Mouse (Mus musculus) neural tube, embryonic 14.5 days (tissue): Measurements from ENCODE around the gene Nkiras1. TPM values are rescaled to one million over a fixed set of nuclear protein-coding genes. Genes with fewer than 3 reads are reported as not detected.
"Not testable (repeated sequence)": the region's sequence is repeated elsewhere in the genome, so short reads cannot be mapped to it uniquely, and the experiment has no call there.

Experiments used
- ATAC-seq: fragments of 200-750 bp; cut with Nextera tagmentation; 2 replicates; pipeline ENCODE4 v1.8.0; 2017; ENCODE audit warnings: low read depth, mild to moderate bottlenecking, moderate TSS enrichment, moderate library complexity
- H3K27ac ChIP-seq: fragments of 300-500 bp; sonication (generic); 2 replicates; pipeline ENCODE4 v1.5.1; 2014; ENCODE audit warnings: low read depth, mild to moderate bottlenecking, control low read depth, low read length, moderate library complexity, mixed read lengths
- H3K27me3 ChIP-seq: fragments of 300-500 bp; sonication (generic); 2 replicates; pipeline ENCODE4 v1.6.1; 2014; ENCODE audit warnings: low read length; ENCODE audit not compliant: control insufficient read depth, insufficient read depth
- H3K36me3 ChIP-seq: fragments of 300-500 bp; sonication (generic); 2 replicates; pipeline ENCODE4 v1.6.1; 2014; ENCODE audit warnings: low read length, mixed read lengths; ENCODE audit not compliant: control insufficient read depth, insufficient read depth
- H3K4me1 ChIP-seq: fragments of 300-500 bp; sonication (generic); 2 replicates; pipeline ENCODE4 v1.6.1; 2014; ENCODE audit warnings: low read length; ENCODE audit not compliant: control insufficient read depth, insufficient read depth
- H3K4me2 ChIP-seq: fragments of 300-500 bp; sonication (generic); 2 replicates; pipeline ENCODE4 v1.6.1; 2014; ENCODE audit warnings: mild to moderate bottlenecking, low read depth, low read length, control low read depth
- H3K4me3 ChIP-seq: fragments of 300-500 bp; sonication (generic); 2 replicates; pipeline ENCODE4 v1.5.1; 2014; ENCODE audit warnings: low read depth, low read length, control low read depth, mixed read lengths
- H3K9ac ChIP-seq: fragments of 300-500 bp; sonication (generic); replicated peaks from 2 replicates; pipeline ENCODE4 v1.6.1; 2014; ENCODE audit warnings: low read depth, mild to moderate bottlenecking, control low read depth, low read length, mixed read lengths
- H3K9me3 ChIP-seq: fragments of 300-500 bp; sonication (generic); 2 replicates; pipeline ENCODE4 v1.6.1; 2016; ENCODE audit warnings: low read length; ENCODE audit not compliant: control insufficient read depth
- WGBS: fragments of 180-500 bp; shearing (Covaris S2); extraction: QIAGEN DNeasy Blood & Tissue Kit; methylation state at CpG from one replicate; pipeline ENCODE4 v1.1.7; 2014; 5-methylcytosine and 5-hydroxymethylcytosine counted together
- polyA plus RNA-seq: library from polyadenylated mRNA; unstranded; fragments of >200 nt; fragmentation: Nextera tagmentation; extraction: Ambion mirVana; gene quantifications from 2 replicates; pipeline ENCODE4 v1.2.1, GENCODE M21; 2014

Nkiras1 gene
- polyA plus RNA-seq, 1 experiment from 2014 or later, result 66.6 TPM

DNA sequence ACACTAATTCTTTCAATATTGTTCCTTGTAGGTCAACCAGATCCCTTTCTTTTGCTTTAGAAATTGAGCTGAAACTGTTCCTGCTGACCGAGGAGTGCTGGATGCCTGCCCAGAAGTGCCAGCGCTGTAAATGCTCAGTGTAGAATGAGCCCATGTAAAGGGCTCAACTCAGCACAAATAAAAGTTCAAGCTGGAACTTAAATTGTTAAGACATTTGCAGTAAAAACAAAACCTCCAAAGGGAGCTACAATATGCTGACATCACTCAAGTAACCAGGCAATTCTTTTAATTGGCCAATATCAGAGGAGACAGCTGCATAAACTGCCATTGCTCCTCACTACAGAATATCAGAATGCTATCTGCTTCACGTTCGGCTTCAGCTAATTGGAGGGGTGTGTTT lies 7.5 kb upstream of the Nkiras1 start:
- H3K4me2 ChIP-seq, result no peak overlapping the region
- no peak overlapping the region for H3K27ac ChIP-seq
- H3K9me3 ChIP-seq, result no peaks in the 10 kb centered on the region
- 50% methylated on average over 4 of the region's 4 CpGs for WGBS
- peak; percentile 38; the same call in 1 of the 2 replicates for ATAC-seq
- no peak overlapping the region for H3K9ac ChIP-seq
- H3K36me3 ChIP-seq, result peaks cover 8% of the 10 kb centered on the region; the same call in 1 of the 2 replicates
- no peak overlapping the region for H3K4me3 ChIP-seq
- H3K27me3 ChIP-seq, result no peaks in the 10 kb centered on the region
- H3K4me1 ChIP-seq, result no peaks in the 10 kb centered on the region

DNA sequence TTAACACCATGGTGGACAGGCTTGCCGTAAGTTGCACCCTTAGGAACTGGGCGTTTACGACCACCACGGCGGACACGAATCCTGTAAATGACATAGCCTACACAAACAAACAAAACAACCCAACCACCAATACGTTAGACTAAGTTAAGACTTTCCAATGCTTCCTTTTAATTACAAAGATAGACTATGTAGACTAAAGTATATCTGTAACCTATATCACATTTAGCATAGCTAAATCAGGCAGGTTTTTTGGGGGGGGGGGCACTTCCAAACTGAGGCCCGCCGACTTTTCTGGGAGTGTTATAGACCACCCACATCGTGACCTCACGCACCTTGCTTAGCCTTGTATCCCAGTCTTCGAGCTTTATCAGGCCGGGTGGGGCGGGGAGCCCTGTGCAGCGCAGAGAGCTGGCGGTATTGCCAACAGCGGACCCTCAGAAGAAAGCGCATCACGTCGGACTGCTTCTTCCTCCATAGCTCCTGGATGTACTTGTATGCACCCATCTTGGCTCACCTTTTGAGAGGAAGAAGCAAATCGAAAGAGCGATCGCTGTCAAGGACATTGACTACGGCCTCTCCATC lies 898 bp upstream of the Nkiras1 start:
- WGBS, result under 1% methylated on average over 19 of the region's 24 CpGs
- Histone ChIP-seq H3K27ac (peak overlapping the region; percentile 87), H3K9ac (peak overlapping the region; percentile 93), H3K4me2 (peak overlapping the region; percentile 90), H3K4me1 (peaks cover 11% of the 10 kb centered on the region), H3K4me3 (peak overlapping the region; percentile 66)
- H3K9me3 ChIP-seq, H3K27me3 ChIP-seq, H3K36me3 ChIP-seq: not testable (repeated sequence)
- peak; percentile 8 for ATAC-seq

DNA sequence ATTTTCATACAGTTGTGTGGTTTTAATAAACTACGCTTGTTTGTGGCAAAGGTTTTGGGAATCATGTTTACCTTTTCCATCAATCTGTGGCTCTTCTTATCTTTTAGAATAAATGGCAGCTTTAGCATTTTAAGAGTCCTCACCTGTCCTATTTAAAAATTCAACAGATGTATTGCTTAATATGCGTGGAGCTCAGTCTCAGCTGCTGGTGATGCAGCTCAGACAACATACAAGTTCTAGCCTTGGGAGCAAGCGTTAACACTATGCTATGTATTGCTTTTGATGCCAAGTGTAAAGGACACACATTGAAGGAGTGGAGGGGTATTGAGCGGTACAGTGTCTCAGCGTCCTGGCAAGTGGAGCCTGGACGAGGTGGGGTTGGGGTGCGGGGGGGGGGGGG lies 730 bp downstream of the Nkiras1 start:
- Histone ChIP-seq H3K4me2 (peak overlapping the region; percentile 46), H3K9me3 (no peaks in the 10 kb centered on the region), H3K36me3 (peaks cover 4% of the 10 kb centered on the region; the same call in 1 of the 2 replicates), H3K27me3 (no peaks in the 10 kb centered on the region), H3K4me1 (peaks cover 11% of the 10 kb centered on the region), H3K27ac (no peak overlapping the region; the same call in 1 of the 2 replicates), H3K9ac (peak overlapping the region; percentile 74), H3K4me3 (peak overlapping the region; percentile 66)
- WGBS, result 7% methylated on average over 6 of the region's 7 CpGs
- ATAC-seq, result peak; percentile 5; the same call in 1 of the 2 replicates

DNA sequence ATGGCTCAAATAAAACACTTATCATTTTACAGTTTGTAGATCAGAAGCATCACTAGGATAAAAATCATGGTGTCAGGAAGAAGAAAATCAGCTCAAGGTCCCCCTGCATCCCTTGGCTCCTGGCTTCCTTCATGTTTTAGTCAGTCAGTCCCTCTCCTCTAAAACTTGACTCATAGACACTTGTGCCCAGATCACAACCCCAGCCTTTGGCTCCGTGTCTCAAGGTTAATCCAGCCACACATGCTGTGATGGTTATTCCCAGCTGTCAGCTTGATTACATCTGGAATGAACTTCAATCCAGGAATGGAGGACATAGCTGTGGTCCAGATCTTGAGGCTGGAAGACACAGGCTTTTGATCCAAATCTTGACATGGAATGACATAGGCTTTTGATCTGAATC lies 3.6 kb downstream of the Nkiras1 start:
- H3K27ac ChIP-seq, result no peak overlapping the region
- H3K4me3 ChIP-seq, result no peak overlapping the region
- H3K9me3 ChIP-seq, result no peaks in the 10 kb centered on the region
- no peaks in the 10 kb centered on the region for H3K36me3 ChIP-seq
- peaks cover 7% of the 10 kb centered on the region for H3K4me1 ChIP-seq
- no peak overlapping the region for H3K4me2 ChIP-seq
- no peak for ATAC-seq
- 87% methylated on average over 1 of the region's 1 CpGs for WGBS
- no peaks in the 10 kb centered on the region for H3K27me3 ChIP-seq
- H3K9ac ChIP-seq, result no peak overlapping the region

DNA sequence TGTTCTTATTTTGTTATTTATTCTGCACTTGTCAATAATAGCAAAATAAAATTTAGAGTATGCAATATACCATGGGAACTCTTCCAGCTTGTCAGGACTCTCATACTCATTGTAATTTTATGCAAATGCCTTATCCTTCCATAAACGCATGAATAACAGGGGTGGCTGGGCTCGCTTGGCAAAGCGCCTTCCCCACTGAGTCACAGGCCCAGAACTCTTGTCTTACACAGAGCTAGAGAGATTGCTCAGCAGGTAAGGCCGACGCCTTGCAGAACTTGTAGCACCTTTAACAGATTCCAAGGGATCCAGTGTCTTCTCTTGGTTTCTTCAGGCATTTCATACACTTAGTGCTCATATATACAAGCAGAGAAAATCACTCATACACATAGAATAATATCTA lies 9.4 kb downstream of the Nkiras1 start:
- H3K27ac ChIP-seq, result no peak overlapping the region
- peak; percentile 19; the same call in 1 of the 2 replicates for ATAC-seq
- no peak overlapping the region for H3K9ac ChIP-seq
- no peak overlapping the region for H3K4me3 ChIP-seq
- H3K9me3 ChIP-seq, result no peaks in the 10 kb centered on the region
- no peaks in the 10 kb centered on the region for H3K4me1 ChIP-seq
- H3K27me3 ChIP-seq, result no peaks in the 10 kb centered on the region
- no peak overlapping the region for H3K4me2 ChIP-seq
- WGBS, result 73% methylated on average over 5 of the region's 5 CpGs
- H3K36me3 ChIP-seq, result peaks cover 6% of the 10 kb centered on the region

DNA sequence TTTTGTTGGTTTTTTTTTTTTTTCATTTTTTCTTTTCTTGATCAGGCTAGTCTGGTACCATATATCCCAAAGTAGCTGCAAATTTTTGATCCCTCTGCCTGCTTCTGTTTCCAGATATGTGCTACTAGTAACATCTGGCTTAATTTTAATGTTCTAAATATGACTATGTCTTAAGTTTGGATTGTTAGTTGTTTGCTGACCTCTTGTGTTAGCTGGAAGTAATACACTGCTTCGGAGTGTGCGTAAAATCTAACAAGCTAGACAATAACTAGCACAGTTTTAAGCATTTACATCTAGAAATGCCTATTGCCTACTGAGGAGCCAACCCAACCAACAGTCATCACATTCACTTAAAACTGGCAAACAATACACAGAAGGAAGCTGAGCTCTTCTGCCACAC lies 13.6 kb downstream of the Nkiras1 start:
- Histone ChIP-seq H3K36me3 (peaks cover 6% of the 10 kb centered on the region), H3K4me2 (no peak overlapping the region), H3K27ac (no peak overlapping the region), H3K9me3 (no peaks in the 10 kb centered on the region), H3K9ac (no peak overlapping the region), H3K4me1 (no peaks in the 10 kb centered on the region), H3K27me3 (no peaks in the 10 kb centered on the region), H3K4me3 (no peak overlapping the region)
- 90% methylated on average over 2 of the region's 2 CpGs for WGBS
- no peak for ATAC-seq

DNA sequence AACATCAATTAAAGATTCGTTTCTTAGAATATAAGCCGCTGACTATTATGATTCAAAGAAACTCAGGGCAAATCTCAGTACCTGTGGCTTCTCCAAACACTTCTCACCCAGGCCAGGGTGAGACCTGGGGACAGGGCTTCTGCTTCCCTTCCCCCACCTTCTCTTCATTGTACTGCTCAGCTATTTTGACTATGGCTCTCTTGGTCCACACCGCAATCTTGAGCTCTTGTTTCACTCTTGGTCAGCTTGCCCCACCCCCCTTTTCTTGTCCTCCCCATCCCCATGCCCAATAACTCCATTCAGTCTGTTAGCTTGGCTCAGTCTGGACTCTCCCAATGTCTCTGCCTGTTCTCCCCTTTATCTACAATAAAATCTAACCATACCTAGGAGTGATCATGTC lies 14.5 kb downstream of the Nkiras1 start:
- no peaks in the 10 kb centered on the region for H3K4me1 ChIP-seq
- 89% methylated on average over 3 of the region's 3 CpGs for WGBS
- no peaks in the 10 kb centered on the region for H3K27me3 ChIP-seq
- no peak overlapping the region for H3K27ac ChIP-seq
- no peaks in the 10 kb centered on the region for H3K9me3 ChIP-seq
- no peak for ATAC-seq
- peaks cover 6% of the 10 kb centered on the region for H3K36me3 ChIP-seq
- no peak overlapping the region for H3K4me3 ChIP-seq
- H3K4me2 ChIP-seq, result no peak overlapping the region
- no peak overlapping the region for H3K9ac ChIP-seq

DNA sequence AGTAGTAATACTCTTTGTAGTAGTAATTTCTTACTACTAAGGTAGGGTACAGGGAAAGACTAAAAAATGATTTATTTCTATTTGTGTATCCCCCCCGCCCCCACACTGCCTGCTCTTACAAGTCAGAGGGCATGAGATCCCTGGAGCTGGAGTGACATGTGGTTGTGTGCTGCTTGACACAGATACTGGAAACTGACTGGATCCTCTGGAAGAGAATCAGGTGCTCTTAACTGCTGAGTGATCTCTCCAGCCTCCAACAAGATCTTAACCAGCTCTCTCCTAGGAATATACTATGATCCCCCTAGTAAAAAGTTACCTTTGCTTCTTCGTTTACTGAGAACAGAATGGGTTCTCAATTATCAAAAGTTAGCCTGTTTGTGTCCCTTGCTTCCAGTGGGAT lies 15.5 kb downstream of the Nkiras1 start:
- Histone ChIP-seq H3K9ac (no peak overlapping the region), H3K36me3 (peaks cover 6% of the 10 kb centered on the region), H3K27me3 (no peaks in the 10 kb centered on the region), H3K4me1 (no peaks in the 10 kb centered on the region), H3K27ac (no peak overlapping the region), H3K4me3 (no peak overlapping the region), H3K9me3 (no peaks in the 10 kb centered on the region), H3K4me2 (no peak overlapping the region)
- 93% methylated on average over 2 of the region's 2 CpGs for WGBS
- no peak for ATAC-seq

DNA sequence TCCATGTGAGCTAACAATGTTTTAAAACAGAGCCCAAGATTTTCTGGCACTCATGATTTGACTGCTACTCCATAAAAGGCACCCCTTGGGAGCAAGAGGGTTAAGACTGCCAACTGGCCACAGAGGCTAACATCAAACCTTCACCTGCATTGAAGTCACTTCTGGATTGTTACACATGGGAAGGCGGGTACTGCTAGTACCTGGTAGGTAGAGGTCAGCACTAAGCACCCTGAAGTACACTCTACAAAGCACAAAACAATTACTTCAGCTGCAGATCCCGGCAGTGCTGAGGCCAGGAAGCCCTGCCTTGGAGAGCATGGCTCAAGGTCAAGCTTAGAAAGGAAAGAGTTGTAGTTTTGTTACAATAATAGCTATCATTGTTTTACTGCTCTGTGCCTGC lies 16.5 kb downstream of the Nkiras1 start:
- peaks cover 6% of the 10 kb centered on the region for H3K36me3 ChIP-seq
- 87% methylated on average over 2 of the region's 2 CpGs for WGBS
- no peak overlapping the region for H3K4me3 ChIP-seq
- no peaks in the 10 kb centered on the region for H3K4me1 ChIP-seq
- H3K4me2 ChIP-seq, result no peak overlapping the region
- no peaks in the 10 kb centered on the region for H3K27me3 ChIP-seq
- no peak for ATAC-seq
- no peak overlapping the region for H3K9ac ChIP-seq
- H3K27ac ChIP-seq, result no peak overlapping the region
- no peaks in the 10 kb centered on the region for H3K9me3 ChIP-seq
